Mouse (Mus musculus): ENCODE data around the gene Kdm8. TPM values are rescaled to one million over a fixed set of nuclear protein-coding genes. Genes with fewer than 3 reads are reported as not detected.
A peak's percentile ranks its signal among the peaks of the same experiment; 100 is the strongest.

Kdm8 gene
- polyA plus RNA-seq, 1 experiment from 2014 or later: 10.4 TPM

DNA sequence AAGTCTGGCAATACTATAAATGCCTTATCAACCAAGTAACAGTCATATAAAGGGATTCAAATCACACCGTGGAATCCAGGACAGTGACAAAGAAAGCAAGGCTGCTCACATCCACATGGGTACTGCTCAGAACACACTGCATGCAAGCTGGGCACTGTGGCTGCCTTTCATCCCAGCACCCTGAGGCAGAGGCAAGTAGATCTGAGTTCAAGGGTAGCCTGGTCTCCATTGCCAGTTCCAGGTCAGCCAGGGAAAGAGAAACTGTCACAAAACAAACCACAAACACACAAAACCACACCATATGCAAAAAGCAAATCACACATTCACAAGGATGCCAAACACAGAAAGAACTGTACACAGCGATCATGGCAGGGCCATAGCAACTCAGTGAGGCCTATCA, 45.2 kb downstream of the Kdm8 start:
- Histone ChIP-seq H3K36me3 (ENCODE audit: control insufficient read depth, insufficient read depth, low read length) (no peaks in the 10 kb centered on the region), H3K9ac (ENCODE audit: low read depth, low read length) (no peak overlapping the region), H3K4me1 (ENCODE audit: control insufficient read depth, insufficient read depth, low read length) (peaks cover 17% of the 10 kb centered on the region), H3K27me3 (replicated peaks; ENCODE audit: control insufficient read depth, insufficient read depth, low read length) (no peaks in the 10 kb centered on the region), H3K4me2 (ENCODE audit: low read depth, low read length) (no peak overlapping the region), H3K4me3 (ENCODE audit: low read length) (no peak overlapping the region), H3K9me3 (ENCODE audit: control insufficient read depth, low read length) (no peaks in the 10 kb centered on the region), H3K27ac (ENCODE audit: low read length) (no peak overlapping the region)
- no peak for ATAC-seq
- WGBS: 88% methylated on average over 2 of the region's 2 CpGs

DNA sequence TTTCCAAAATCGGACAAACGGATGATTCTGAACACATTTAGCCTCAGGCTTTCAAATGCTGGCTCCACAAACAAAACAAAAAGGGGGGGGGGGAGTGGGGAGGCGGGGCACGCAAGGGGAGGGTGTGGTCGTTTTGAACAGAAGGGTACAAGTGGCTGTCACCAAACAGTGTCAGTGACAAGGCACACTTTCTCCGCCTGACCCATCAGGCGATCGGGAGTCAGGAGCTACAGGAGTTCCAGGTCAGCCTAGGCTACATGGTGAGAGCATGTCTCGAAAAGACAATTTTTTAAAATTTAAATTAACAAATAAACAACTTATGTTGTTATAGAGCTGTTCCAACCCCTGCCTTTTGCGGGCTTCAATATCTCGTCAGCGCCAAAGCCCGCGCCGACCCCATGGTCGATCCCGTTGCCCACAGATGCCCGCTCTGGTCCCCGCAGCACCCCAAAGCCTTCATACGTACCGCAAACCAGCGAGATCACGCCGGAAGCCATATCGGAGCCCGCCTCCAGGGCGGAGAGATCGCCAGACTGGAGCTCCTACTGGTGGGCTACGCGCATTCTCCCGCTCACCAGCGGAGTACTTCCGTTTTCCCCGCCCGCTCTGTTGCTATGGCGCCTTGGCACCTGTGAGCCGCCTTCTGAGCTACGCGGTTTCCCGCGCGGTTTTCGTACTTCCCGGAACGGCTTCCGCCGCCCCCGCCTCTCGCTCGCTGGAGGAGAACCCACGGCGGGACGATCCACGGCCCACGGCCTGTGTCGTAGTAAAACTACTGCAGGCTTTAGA, 46.7 kb downstream of the Kdm8 start, which contains the start of gene Nsmce1:
TSS of gene Nsmce1 (minus strand) at position 650 of the 789 bp plus-strand sequence.
- Histone ChIP-seq H3K36me3 (ENCODE audit: control insufficient read depth, insufficient read depth, low read length) (no peaks in the 10 kb centered on the region), H3K4me2 (ENCODE audit: low read depth, low read length) (peak within 1 kb of the TSS; percentile 74), H3K27me3 (replicated peaks; ENCODE audit: control insufficient read depth, insufficient read depth, low read length) (no peaks in the 10 kb centered on the region), H3K4me3 (ENCODE audit: low read length) (peak within 1 kb of the TSS; percentile 64), H3K9me3 (ENCODE audit: control insufficient read depth, low read length) (no peaks in the 10 kb centered on the region), H3K9ac (ENCODE audit: low read depth, low read length) (peak within 1 kb of the TSS; percentile 79), H3K4me1 (ENCODE audit: control insufficient read depth, insufficient read depth, low read length) (peaks cover 17% of the 10 kb centered on the region), H3K27ac (ENCODE audit: low read length) (peak within 1 kb of the TSS; percentile 90)
- WGBS: under 1% methylated on average over 55 of the region's 56 CpGs
- peak; percentile 94 for ATAC-seq

- peak; percentile 16; the same call in 1 of the 2 replicates for ATAC-seq
- Histone ChIP-seq H3K27me3 (replicated peaks; ENCODE audit: control insufficient read depth, insufficient read depth, low read length) (no peaks in the 10 kb centered on the region), H3K9me3 (ENCODE audit: control insufficient read depth, low read length) (no peaks in the 10 kb centered on the region), H3K4me1 (ENCODE audit: control insufficient read depth, insufficient read depth, low read length) (peaks cover 17% of the 10 kb centered on the region), H3K27ac (ENCODE audit: low read length) (peak overlapping the region; percentile 90), H3K4me3 (ENCODE audit: low read length) (peak overlapping the region; percentile 64), H3K9ac (ENCODE audit: low read depth, low read length) (peak overlapping the region; percentile 79), H3K4me2 (ENCODE audit: low read depth, low read length) (peak overlapping the region; percentile 74), H3K36me3 (ENCODE audit: control insufficient read depth, insufficient read depth, low read length) (no peaks in the 10 kb centered on the region)
- WGBS: 20% methylated on average over 12 of the region's 12 CpGs
Observed at GRCm38 (mm10) chr7:125491760-125492159, 47.3 kb downstream of the Kdm8 start.

GRCm38 (mm10) chr7:125492551-125492950, 48.1 kb downstream of the Kdm8 start:
- Histone ChIP-seq H3K9ac (ENCODE audit: low read depth, low read length) (no peak overlapping the region), H3K9me3 (ENCODE audit: control insufficient read depth, low read length) (no peaks in the 10 kb centered on the region), H3K27me3 (replicated peaks; ENCODE audit: control insufficient read depth, insufficient read depth, low read length) (no peaks in the 10 kb centered on the region), H3K4me1 (ENCODE audit: control insufficient read depth, insufficient read depth, low read length) (peaks cover 14% of the 10 kb centered on the region; the same call in 1 of the 2 replicates), H3K27ac (ENCODE audit: low read length) (peak overlapping the region; percentile 90), H3K4me2 (ENCODE audit: low read depth, low read length) (no peak overlapping the region), H3K36me3 (ENCODE audit: control insufficient read depth, insufficient read depth, low read length) (no peaks in the 10 kb centered on the region), H3K4me3 (ENCODE audit: low read length) (no peak overlapping the region)
- ATAC-seq: peak; percentile 76
- WGBS: 58% methylated on average over 6 of the region's 6 CpGs

DNA sequence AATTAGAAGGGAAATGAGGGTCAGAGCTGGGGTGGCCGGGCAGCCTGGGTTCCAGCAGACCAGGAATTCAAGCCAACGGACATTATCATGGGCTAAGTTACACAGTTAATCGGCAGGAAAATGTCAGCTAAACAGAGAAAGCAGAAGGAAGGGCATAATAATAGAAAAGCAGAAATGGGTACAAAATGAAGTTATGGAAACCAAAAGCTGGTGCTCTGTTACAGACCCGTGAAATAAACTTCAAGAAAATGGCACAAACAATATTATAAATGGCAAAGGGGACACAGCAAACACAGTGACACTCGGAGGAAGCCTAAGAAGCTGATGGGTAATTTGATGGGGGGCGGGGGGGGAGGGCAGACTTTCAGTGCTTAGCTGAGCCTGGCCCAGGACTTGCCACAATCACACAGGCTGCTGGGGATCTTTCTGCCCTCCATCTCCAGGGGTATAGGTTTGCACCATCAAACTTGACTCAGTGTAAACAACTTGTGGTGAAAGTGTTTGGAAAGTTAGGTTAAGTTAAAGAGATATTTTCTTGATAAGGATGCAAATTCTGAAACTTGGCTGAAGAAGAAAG, 51.5 kb downstream of the Kdm8 start:
- ATAC-seq: no peak

GRCm38 (mm10) chr7:125499927-125500868, 55.7 kb downstream of the Kdm8 start:
- Histone ChIP-seq H3K9ac (ENCODE audit: low read depth, low read length) (no peak overlapping the region), H3K36me3 (ENCODE audit: control insufficient read depth, insufficient read depth, low read length) (no peaks in the 10 kb centered on the region), H3K4me1 (ENCODE audit: control insufficient read depth, insufficient read depth, low read length) (0 out of 2 replicates have a peak, but pooled peaks cover 4% of the 10 kb centered on the region), H3K27ac (ENCODE audit: low read length) (no peak overlapping the region; the same call in 1 of the 2 replicates), H3K27me3 (replicated peaks; ENCODE audit: control insufficient read depth, insufficient read depth, low read length) (no peaks in the 10 kb centered on the region), H3K4me2 (ENCODE audit: low read depth, low read length) (no peak overlapping the region), H3K4me3 (ENCODE audit: low read length) (no peak overlapping the region), H3K9me3 (ENCODE audit: control insufficient read depth, low read length) (no peaks in the 10 kb centered on the region)
- ATAC-seq: peak; percentile 49; the same call in 1 of the 2 replicates
- 63% methylated on average over 13 of the region's 13 CpGs for WGBS

More for the DNA sequence above, 51.5 kb downstream of the Kdm8 start:
- 76% methylated on average over 6 of the region's 6 CpGs for WGBS
- Histone ChIP-seq H3K9me3 (ENCODE audit: control insufficient read depth, low read length) (no peaks in the 10 kb centered on the region), H3K36me3 (ENCODE audit: control insufficient read depth, insufficient read depth, low read length) (no peaks in the 10 kb centered on the region), H3K4me3 (ENCODE audit: low read length) (no peak overlapping the region), H3K9ac (ENCODE audit: low read depth, low read length) (no peak overlapping the region), H3K4me1 (ENCODE audit: control insufficient read depth, insufficient read depth, low read length) (peaks cover 13% of the 10 kb centered on the region; the same call in 1 of the 2 replicates), H3K4me2 (ENCODE audit: low read depth, low read length) (no peak overlapping the region), H3K27ac (ENCODE audit: low read length) (no peak overlapping the region), H3K27me3 (replicated peaks; ENCODE audit: control insufficient read depth, insufficient read depth, low read length) (no peaks in the 10 kb centered on the region)

GRCm38 (mm10) chr7:125500879-125501278, 56.4 kb downstream of the Kdm8 start:
- Histone ChIP-seq H3K4me1 (ENCODE audit: control insufficient read depth, insufficient read depth, low read length) (0 out of 2 replicates have a peak, but pooled peaks cover 4% of the 10 kb centered on the region), H3K27me3 (replicated peaks; ENCODE audit: control insufficient read depth, insufficient read depth, low read length) (no peaks in the 10 kb centered on the region), H3K27ac (ENCODE audit: low read length) (no peak overlapping the region), H3K36me3 (ENCODE audit: control insufficient read depth, insufficient read depth, low read length) (no peaks in the 10 kb centered on the region), H3K9ac (ENCODE audit: low read depth, low read length) (no peak overlapping the region), H3K4me3 (ENCODE audit: low read length) (no peak overlapping the region), H3K9me3 (ENCODE audit: control insufficient read depth, low read length) (no peaks in the 10 kb centered on the region), H3K4me2 (ENCODE audit: low read depth, low read length) (no peak overlapping the region)
- ATAC-seq: no peak
- 91% methylated on average over 7 of the region's 7 CpGs for WGBS

- H3K36me3 ChIP-seq (ENCODE audit: control insufficient read depth, insufficient read depth, low read length): no peaks in the 10 kb centered on the region
- H3K27me3 ChIP-seq (replicated peaks; ENCODE audit: control insufficient read depth, insufficient read depth, low read length): no peaks in the 10 kb centered on the region
- no peak for ATAC-seq
- no peak overlapping the region for H3K9ac ChIP-seq (ENCODE audit: low read depth, low read length)
- no peak overlapping the region for H3K4me2 ChIP-seq (ENCODE audit: low read depth, low read length)
- no peak overlapping the region for H3K27ac ChIP-seq (ENCODE audit: low read length)
- WGBS: 84% methylated on average over 5 of the region's 5 CpGs
- H3K9me3 ChIP-seq (ENCODE audit: control insufficient read depth, low read length): no peaks in the 10 kb centered on the region
- H3K4me1 ChIP-seq (ENCODE audit: control insufficient read depth, insufficient read depth, low read length): 0 out of 2 replicates have a peak, but pooled peaks cover 4% of the 10 kb centered on the region
- no peak overlapping the region for H3K4me3 ChIP-seq (ENCODE audit: low read length)
Observed at GRCm38 (mm10) chr7:125503374-125504092, 59.1 kb downstream of the Kdm8 start.

Measured in intestine, embryonic 16.5 days (tissue).